Mouse (Mus musculus) brain, embryonic 14.5 days (tissue): ENCODE data around the gene Ptpro.

Experiments
- CTCF ChIP-seq: fragments of 200-500 bp; IDR thresholded peaks from 2 replicates; pipeline ENCODE4 v1.5.1; 2012; ENCODE audit warnings: inconsistent platforms, mild to moderate bottlenecking, moderate library complexity, borderline replicate concordance; ENCODE audit not compliant: insufficient read depth, insufficient read length; ENCODE audit errors: extremely low read depth
- POLR2A ChIP-seq: fragments of 200-500 bp; IDR thresholded peaks from 2 replicates; pipeline ENCODE4 v1.6.1; 2012; ENCODE audit warnings: mild to moderate bottlenecking, inconsistent platforms, borderline replicate concordance; ENCODE audit not compliant: poor library complexity, insufficient read depth, insufficient read length, severe bottlenecking; ENCODE audit errors: extremely low read depth

GRCm38 (mm10) chr6:137209992-137210391 lies 42.1 kb upstream of the Ptpro start:
- no peak for TF ChIP-seq POLR2A
- TF ChIP-seq CTCF, result no peak
